Mouse (Mus musculus) kidney, postnatal 36 days (tissue): Measurements from ENCODE around the gene Khsrp.

ENCODE experiments used
- DNase-seq, 2 experiments: peaks; one replicate each; pipeline ENCODE4 v3.0.0; 2021 to 2022; ENCODE audit warnings: mixed read lengths in 2 of 2

The Khsrp gene

DNA sequence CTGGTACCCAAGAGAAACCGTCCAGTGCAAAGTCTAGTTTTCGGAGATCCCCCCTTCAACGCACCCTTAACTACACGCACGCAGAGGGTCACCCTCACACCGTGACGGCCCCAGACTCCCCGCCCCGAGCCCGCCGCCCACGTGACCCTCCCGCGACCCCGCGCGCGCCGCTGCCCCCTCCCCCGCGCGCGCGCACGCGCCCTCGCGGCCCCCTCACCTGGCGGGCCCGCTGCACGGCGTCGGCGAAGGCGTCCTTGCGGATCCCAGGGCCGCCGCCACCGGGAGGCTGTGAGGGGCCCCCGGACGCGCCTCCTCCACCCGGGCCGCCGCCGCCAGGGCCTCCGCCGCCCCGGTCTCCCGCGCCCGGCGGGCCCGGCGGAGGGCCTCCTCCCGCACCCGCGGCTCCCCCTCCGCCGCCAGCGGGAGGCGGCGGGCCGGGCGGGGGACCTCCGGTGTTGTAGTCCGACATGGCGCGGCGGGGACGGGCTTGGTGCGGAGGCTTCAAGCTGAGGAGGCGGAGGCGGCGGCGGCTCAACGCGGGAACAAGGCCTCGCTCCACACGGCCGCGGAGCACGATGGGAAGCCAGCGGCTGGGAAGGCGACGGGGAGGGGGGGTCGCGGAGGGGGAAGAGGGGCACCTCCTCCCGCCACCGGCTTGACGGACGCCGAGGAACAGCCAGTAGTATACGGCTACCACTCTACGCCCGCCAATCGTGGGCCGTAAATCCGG, at the start of gene Khsrp:
Khsrp (minus strand) TSS at position 592 of the 730 bp plus-strand sequence.
- peak; percentile 28 to 52 for DNase-seq

DNA sequence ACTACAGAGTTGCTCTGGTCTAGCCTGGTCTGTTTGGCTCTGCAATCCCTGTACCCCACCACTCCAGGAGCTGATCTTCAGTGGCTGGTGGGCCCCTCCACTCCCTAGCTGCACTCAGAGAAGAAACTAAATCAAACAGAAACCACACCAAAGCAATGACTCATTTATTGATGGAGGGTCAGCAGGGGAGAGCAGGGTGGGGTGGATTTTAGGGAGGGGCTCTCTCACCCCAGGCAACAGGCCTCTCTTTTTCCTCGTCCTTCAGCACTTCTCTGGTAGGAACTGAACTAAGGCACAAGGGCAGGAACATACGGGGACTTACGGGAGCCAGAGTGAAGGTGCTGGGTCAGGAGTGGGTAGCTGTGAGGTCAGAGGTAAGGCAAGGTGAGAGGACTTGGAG, 48.6 kb upstream of the Khsrp start:
- no peak for DNase-seq

DNA sequence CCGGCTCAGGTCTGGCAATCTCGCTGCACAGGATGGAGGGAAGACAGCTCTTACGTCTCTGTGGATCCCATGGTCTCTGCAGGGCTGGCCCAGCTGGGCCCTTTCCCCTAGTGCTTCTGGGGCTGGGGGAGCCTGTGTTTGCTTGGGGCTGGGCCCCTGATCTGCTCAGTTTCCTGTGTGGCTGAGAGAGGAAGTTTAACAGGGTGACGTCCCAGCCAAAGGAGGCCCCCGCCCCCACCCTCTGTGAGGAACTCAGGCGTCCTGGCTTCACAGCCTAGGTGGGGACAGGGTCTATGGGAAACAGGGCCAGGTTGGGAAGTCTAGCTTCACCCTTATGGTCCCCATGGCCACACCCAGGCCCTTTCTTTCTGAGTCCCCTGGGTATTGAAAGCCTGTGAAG, 47.0 kb upstream of the Khsrp start, which contains the start of gene Dennd1c:
Dennd1c (minus strand) TSS at position 179 of the 400 bp plus-strand sequence.
- DNase-seq, result peak in 1 of 2 experiments; percentile 16

DNA sequence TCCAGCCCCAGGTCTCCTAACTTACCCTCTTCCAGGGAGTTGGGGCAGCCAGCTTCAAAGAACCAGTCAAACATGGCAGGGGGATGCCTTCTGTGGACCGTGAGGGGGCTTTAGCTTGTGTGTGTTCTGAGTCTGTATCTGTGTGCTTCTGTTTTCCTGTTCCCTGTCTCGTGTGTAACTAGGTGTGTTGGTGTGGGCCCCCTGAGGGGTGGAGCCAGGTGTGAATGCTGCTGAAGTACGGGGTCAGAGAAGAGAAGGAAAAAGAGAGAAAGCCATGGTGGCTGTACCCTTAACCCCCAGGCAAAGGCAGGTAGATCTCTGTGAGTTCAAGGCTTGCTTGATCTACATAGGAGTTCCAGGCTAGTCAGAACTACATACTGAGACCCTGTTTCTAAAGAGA, 45.6 kb upstream of the Khsrp start:
- DNase-seq, result no peak

DNA sequence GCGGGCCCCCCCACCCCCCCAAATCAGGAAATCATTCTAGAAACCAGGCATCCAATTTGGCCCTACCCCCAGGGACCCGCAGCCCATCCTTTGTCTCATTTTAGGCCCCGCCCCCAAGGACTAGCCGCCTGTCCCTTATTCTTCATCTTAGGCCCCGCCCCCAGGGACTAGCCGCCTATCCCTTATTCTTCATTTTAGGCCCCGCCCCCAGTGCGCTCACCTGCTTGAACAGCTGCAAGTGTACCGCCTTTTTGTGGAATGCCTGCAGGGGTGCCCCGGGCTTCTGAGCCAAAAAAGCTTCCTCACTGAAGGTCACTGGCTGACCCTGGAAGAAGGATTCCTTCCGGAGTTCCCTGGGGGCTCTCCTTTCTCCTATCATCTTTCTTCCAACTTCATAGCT, 39.4 kb upstream of the Khsrp start:
- peak; percentile 49 to 74 for DNase-seq

DNA sequence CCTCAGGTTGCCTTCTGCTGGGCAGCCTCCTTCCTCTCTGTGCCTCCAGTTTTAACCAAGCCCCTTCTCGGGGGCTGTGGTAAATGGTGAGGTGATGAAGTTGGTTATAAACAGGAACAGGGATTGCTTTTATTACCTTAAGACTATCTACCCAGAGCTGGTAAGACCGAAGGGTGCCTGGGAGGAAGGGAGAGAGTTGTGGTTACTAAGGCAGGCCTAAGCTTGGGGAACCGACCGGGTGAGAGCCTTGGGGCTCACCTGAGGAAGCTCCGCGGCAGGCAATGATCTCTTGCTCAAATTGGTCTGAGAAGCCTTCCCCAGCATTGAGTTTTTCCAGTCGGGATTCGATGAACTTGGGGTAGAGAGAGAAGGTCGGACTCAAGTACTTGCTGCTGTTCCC, 39.0 kb upstream of the Khsrp start:
- DNase-seq, result no peak

DNA sequence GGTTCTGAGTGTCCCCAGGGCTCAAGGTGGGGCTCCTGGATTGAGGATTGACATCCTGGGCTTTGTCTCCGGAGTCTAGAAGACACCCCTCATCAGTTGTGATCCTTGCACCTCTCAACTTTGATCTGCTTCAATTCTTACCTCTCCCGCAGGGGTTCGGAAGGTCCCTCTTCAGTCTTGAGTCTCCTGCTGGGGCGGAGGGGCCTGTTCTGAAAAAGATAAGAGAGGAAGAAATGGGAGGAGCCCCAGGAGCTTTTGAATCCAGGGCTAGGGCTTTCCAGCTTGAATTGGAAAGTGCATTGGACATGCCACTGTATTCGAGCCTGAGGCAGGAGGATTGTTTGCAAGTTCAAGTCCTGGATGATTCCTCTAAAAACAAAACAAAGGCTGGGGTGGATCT, 35.6 kb upstream of the Khsrp start:
- DNase-seq, result no peak

DNA sequence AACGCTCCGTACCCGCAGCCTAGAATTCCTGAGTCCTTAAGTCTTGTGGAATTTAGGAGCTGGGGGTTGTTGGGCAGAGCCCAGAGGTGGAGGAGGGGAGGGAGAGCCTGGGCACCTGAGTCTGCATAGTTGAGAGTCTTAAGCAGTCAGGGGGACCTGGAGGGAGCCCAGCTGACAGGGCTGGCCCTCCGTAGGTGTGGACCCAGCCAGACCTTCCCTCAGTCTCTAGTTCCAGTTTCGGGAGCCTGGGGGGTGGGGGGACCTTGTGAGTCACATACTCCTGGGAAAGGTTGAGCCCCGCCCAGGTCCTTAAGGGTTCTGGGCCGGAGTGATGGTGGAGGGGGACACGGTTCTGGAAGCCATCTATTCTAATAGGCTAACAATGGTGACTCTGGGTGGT, 31.7 kb upstream of the Khsrp start:
- DNase-seq, result peak; percentile 29 to 38

DNA sequence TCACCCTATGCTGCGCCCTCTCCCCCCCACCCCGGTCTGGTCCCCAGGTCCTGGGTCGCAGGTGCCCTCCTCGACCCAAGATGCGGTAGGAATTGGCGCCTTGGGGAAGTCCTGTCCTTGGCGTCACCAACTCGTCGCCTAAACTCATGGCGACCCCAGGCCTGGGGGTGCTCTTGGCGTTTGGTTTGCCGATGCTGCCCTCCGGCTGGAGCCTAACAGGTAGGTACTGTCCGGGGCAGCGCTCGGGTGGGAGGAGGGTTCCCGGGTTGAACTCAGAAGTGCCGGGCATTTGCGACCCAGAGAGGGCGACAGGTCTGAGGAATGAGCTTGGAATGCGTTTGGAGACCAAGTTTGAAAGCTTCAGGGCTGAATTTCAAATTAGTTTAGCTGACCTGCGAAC, 31.2 kb upstream of the Khsrp start:
- peak; percentile 19 to 46 for DNase-seq

DNA sequence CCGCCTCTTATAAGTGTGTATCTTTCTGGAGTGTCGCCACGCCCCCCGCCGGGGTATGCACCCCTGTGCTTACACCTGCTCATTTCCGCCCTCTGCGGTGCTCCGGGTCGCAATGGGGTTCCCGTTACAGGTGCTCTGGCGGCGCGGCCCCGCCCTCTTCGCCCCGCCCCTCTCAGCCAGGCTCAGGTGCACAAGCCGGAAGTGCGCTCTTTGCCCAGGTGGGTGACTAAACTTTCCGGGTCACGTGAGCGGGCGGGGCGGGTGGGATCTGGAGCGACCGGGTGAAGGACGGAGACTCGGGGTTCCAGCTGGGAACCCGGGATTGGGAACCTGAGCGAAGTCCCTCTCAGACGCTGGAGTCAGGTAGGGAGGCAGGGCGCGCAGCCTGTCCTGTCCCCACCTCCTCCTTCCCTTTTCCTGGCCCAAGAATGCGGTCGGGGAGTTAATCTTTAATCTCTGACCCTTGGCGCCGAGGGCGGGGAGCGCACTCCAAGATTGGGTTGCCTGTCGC, 30.7 kb upstream of the Khsrp start:
- peak; percentile 87 to 89 for DNase-seq

DNA sequence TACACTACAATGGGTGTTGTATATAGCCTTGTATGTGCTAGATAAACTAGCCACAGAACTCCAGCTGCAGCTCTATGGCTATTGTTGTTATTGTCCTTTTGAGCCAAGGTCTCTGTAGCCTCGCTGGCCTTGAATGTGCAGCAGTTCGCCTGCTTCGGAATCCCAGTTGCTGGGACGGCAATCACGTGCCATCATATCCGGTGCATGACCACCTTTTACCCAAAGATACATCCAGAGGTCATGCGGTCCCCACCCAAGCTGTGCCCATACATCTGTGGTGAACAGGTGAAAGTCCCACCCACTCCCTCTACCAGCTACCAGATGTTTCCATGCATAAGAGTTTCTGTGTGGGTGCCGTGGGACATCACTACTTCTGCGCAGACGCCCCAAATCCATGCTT, 29.7 kb upstream of the Khsrp start:
- DNase-seq, result no peak

DNA sequence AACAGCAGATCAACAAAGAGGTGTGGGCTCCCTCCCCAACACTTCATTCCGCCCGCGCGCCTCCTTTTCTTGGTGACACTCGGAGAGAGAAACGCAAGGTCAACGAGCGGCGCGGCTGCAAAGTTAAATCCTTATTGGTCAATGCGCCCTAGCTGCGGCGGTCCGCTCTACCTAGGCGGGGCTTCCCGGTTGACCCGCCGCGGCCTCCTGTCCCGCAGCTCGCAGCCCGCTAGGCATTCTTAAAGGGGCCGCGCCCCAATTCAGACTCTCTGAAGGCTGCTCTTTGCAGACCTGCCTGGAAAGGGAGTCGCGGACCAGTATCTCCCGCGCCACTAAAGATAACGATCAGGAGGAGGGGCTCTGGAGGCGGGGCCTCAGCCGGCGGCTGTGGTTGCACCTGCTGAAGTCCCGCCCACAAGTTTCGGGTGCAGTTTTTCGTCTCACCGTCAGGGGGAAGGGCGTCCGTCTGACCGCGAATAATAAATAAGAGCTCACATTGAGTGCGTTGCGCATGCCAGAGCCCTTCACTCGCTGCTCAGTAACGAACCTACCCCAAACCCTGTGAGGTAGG, 29.0 kb upstream of the Khsrp start:
- peak; percentile 96 for DNase-seq

DNA sequence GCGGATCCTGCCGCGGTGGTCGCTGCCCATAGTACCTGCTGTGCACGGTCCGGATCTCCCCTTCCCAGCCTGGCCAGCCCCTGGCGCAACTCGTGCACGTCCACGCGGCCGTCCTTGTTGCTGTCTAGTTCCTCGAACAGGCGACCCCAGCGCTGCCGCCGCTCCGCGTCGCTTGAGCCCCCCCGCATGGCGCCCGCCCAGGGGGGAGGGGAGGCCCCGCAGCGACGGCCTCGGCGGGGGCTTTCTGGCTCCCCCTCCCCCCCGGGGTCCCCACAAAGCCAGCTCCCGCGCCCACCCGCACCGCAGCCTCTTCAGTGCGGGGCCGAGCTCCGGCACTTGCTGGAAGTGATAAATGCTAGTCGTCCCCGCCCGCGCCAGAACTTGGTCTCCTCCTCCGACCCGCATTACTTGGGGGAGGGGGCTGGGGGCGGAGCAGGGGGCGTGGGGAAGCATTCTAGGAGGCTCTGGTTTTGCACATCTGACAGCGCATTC, 28.2 kb upstream of the Khsrp start, which contains the start of gene Slc25a23:
Slc25a23 (minus strand) TSS at position 378 of the 492 bp plus-strand sequence.
- DNase-seq, result peak; percentile 76 to 84

DNA sequence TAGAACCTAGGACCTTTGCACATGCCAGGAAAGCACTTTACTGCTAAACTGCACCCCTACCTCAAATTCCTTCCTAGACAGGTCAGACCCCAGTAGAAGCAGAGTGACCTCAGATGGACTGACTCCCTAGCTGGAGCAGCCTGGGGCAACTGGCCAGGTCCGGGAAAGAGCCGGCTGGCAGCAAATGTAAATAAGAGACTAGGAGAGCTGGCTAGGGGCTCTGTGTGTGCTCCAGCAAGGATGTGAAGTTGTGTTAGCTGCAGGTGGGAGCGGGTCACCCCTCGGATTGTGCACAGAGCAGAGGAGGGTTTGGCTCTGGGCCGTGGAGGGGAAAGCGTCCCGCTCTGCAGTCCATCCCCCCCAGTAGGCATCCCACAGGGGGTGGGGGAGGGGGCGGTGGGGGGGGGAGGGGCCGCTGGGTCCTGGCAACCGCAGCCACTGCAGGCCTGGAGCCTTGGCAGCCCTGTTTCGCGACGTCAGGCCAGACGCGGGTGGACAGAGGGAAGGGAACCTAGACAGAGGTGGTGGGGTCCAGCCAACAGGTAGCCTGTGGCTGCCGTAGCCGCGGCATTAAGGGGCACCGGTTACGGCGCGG, 27.7 kb upstream of the Khsrp start, which contains the start of gene Crb3:
Crb3 (plus strand) TSS at position 215 of the 595 bp plus-strand sequence.
- DNase-seq, result peak; percentile 44 to 59

DNA sequence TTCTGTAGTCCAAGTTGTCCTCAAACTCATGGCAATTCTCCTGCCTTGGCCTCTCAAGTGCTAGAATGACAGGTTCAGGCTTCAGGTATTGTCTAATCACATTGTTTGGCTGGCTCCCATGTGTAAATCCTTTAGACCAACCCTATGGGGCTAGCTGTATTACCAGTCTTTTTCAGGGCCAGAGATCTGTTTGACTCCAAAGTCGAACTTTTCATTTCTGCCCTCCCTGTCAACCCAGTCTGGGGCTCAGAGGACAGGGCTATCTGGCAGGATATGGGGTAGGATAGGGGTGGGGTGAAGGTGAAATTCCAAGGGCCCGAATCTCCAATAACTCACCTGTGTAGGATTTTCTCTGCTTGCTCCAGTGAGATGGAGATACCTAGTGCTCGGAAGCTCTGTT, 24.9 kb upstream of the Khsrp start:
- no peak for DNase-seq

DNA sequence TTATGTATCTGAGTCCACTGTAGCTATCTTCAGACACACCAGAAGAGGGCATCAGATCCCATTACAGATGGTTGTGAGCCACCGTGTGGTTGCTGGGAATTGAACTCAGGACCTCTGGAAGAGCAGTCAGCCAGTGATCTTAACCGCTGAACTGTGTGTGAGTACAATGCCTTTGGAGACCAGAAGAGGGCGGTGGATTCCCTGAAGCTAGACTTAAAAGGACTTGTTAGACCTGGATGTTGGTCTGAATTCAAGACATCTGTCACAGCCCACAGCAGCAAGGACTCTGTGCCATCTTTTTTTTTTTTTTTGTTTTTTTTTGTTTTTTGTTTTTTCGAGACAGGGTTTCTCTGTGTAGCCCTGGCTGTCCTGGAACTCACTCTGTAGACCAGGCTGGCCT, 20.4 kb upstream of the Khsrp start:
- DNase-seq, result peak in 1 of 2 experiments; percentile 36

DNA sequence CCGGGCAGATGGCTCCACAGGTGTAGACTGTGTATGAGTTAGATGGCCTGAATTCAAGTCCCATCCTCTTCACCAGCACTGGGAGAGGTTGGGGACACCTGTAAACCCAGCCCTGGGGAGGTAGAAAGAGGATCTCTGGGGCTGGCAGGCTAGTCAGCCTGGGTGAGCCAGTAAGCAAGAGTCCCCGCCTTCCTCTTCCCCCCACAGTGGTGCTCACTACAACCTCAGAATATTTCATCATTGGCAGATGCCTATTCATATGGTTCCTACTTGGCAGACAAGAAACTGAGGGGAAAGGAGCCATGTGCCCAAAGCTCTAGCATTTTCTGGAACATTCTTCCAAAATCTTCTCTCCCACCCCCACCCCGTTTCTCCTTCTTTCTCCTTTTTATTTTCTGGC, 17.5 kb upstream of the Khsrp start:
- no peak for DNase-seq

DNA sequence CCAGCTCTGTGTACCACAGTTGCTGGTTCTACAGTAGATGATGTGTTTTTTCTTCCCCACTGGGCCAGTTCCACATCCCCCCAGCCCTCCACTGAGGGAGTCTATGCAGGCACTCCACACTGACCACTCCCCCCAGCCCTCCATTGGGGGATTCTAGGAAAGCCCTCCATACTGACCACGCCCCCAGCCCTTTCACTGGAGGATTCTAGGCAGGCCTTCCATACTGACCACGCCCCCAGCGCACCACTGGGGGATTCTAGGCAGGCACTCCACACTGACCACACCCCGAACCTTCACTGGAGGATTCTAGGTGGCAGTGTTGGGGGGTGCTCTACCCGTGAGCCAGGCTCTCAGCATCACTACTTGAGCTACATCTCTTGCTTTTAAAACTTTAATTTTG, 16.1 kb upstream of the Khsrp start:
- DNase-seq, result peak; percentile 13 to 15

DNA sequence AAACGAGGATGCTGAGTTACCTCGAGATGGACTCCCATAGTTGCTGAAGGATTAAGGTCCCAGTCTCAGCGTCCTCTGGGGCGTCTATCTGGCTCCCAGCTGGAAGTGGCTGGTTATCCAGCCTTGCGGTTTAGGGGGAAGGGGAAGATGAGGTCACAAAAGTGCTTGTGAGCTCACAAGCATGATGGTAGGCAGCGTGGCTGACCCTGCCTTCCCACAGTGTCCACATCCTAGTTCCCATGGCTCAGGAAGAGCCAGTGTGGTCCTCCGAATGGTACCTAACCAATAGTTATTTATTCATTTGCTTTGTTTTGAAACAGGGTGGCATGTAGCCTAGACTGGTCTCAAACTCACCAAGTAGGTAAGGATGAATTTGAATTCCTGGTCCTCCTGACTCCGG, 10.2 kb upstream of the Khsrp start, which contains the start of gene Slc25a41:
Slc25a41 (minus strand) TSS at position 101 of the 400 bp plus-strand sequence.
- DNase-seq, result no peak

DNA sequence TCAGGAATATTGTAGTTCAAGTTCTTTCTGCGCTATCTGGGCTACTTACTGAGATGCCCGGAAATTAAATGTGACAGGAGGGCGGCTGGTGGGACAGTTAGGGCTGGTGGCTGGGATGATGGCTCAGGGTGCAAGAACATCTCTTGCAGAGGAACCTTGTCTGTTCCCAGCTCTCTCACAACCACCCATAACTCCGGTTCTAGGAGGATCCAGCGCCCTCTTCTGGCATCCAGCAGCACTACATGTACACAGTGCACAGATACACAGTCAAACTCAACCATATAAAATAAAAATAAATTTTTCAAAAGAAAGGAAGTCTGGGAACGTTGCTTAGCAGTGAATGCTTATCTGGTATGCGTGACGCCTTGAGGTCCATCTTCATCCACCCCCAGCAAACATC, 7.7 kb upstream of the Khsrp start:
- DNase-seq, result peak in 1 of 2 experiments; percentile 27

DNA sequence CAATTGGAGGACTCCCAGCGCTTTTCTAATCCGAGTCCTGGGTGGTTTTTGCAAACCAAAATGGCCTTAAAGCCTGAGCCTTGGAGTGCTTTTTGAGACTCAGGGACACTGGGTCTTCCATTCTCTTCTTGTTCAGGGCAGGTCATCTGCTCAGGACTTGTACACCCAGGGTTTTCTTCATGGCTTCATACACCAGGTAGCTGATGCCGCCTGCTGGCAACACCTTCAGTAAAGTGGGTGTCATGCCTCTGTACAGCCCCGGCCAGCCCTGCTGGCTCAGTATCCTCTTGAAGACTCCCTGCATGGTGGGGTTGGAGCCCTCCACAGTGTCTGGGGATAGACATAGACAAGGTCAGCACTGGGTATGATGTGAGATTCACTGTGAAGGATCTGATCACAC, 1.5 kb upstream of the Khsrp start:
- DNase-seq, result no peak

DNA sequence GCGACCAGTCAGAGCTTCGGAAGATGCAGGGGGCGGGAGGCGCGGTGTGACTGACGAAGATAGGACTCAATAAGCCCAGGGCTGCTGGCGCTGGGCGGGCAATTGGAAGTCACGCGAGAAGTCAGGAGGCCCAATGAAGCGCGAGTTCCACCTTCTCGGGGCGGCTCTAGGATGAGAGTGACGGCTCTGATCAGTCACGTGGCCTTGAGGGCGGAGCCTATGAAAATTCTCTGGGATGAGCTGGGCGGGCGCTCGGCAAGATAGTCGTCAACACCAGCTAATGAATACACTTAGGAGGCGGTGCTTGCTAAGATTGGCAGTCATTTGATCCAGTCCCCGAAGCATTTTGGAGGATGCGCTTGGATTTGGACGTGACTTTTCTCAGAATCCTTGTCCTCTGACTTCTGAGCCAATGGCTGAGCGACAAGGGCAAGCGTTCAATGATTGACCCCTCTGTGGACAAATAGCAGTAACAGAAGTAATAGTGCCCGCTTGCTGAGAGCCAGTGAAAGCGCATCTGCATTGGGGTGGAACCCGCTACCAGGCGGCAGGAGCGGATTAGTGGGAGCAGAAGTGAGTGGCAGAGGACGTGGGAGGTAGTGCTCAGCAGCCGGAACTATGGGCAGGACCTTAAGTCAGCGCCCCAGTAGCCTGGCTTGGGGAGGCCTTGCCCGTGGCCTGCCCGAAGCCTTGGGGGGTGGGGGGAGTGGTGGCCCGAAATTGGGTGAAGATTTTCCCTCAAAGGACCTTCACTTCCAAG, 519 bp upstream of the Khsrp start:
- peak; percentile 100 for DNase-seq

DNA sequence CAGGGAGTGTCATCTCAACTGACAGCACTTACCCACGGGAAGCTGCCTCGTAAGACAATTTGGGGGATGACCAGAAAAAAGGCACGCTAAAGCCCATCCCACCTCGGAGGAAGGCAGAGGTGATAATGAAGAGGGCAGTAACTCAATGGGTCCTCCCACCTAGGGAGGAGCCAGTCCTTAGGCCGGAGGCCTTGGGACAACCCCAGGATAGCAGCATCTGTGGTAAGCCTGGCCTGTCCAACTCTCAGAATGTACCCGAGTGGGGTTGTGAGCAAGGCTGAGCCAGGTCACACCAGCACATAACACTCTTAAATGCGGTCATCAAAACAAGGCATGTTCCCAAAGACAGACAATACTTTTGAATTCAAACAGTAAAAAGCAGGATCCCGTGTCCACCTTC, 1.6 kb downstream of the Khsrp start:
- peak; percentile 27 to 43 for DNase-seq
